Comparison of ENCODE assay signal across 22 mouse cellular contexts in the genomic region with DNA sequence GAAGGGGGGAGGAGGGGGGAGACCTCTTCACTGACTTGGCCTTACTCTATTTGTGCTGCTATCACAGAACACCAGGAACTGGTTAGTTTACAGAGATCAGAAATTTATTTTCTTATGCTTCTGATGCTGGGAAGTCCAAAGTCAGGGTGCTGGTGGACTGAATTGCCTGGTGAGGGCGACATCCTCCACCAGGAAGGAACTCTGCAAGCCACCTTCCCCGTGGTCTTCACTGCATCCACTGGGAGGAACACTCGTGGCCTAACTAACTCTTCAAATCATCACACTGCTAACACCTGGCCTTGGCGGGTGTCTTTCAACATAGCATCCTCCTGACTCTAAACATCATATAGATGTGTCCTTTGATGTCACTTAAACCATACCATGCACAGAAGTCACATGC.
DNase-seq lines count a peak whose midpoint lies in the region; TF ChIP-seq lines count a peak whose summit lies in the region.
"Had no signal": no experiment of that assay in that cellular context is flagged by ENCODE, and none has a peak within 500 bp of the region (broad histone marks: within the 10 kb centered on the region; RNA-seq: fewer than 3 reads in every experiment).

No protein-coding gene starts in this region.

- peak; percentile 44; the same call in 1 of the 2 replicates for TF ChIP-seq CTCF in gastrocnemius, adult 2 months (IDR thresholded peaks at IDR 0.05)
- peak; percentile 41 for TF ChIP-seq CTCF in left cerebral cortex, adult 2 months (IDR thresholded peaks at IDR 0.05)
- peak; percentile 2 for TF ChIP-seq CTCF in C2C12 (IDR thresholded peaks at IDR 0.05; ENCODE audit: control insufficient read depth, insufficient read depth, insufficient read length)

- no peak for DNase-seq in gastrocnemius, adult 2 months
- no peak for DNase-seq in gastrocnemius, postnatal 14 days
- no peak for DNase-seq in left cerebral cortex, adult 2 months (ENCODE audit: extremely low spot score in 1 of 2, low spot score in 2 of 2)
- no peak for DNase-seq in left cerebral cortex, postnatal 10 days (ENCODE audit: extremely low spot score in 1 of 2, low spot score in 2 of 2)
- peak; percentile 45 for DNase-seq in NIH3T3 (ENCODE audit: low read depth)
- DNase-seq in adrenal gland, postnatal 25 days, result no peak
- DNase-seq in kidney, postnatal 4 days, result no peak
- DNase-seq: B cell, adult 2 months; cerebellum, postnatal 10 days; embryo, embryonic 11 days; heart, postnatal 4 days; kidney, adult 2 months; kidney, postnatal 25 days; right cerebral cortex, adult 18-20 months; thymus, postnatal 14 days had no signal

- H3ac ChIP-seq in C2C12 (ENCODE audit: control insufficient read depth, insufficient read length, low read depth), result no peak overlapping the region

- H3K4me3 ChIP-seq in gastrocnemius, adult 2 months, result no peak overlapping the region
- no peak overlapping the region for H3K4me3 ChIP-seq in left cerebral cortex, adult 2 months
- no peak overlapping the region for H3K4me3 ChIP-seq in C2C12 (ENCODE audit: insufficient read depth, poor library complexity, severe bottlenecking)
- H3K4me3 ChIP-seq: heart, embryonic 13.5 days; limb, embryonic 12.5 days; liver, embryonic 15.5 days; neural tube, embryonic 13.5 days had no signal

- no peaks in the 10 kb centered on the region for H3K27me3 ChIP-seq in C2C12 (ENCODE audit: control insufficient read depth, insufficient read depth, insufficient read length)
- H3K27me3 ChIP-seq: heart, embryonic 13.5 days; limb, embryonic 12.5 days; liver, embryonic 15.5 days; neural tube, embryonic 13.5 days had no signal

- peaks cover 37% of the 10 kb centered on the region for H3K79me3 ChIP-seq in C2C12 (ENCODE audit: low read depth)

- H3K36me3 ChIP-seq in C2C12 (ENCODE audit: control insufficient read depth, insufficient read depth), result peaks cover 48% of the 10 kb centered on the region
- H3K36me3 ChIP-seq: G1E; liver, embryonic 15.5 days had no signal

- no peak overlapping the region for H3K27ac ChIP-seq in gastrocnemius, adult 2 months
- H3K27ac ChIP-seq in left cerebral cortex, adult 2 months, result no peak overlapping the region
- H3K27ac ChIP-seq: heart, embryonic 13.5 days; limb, embryonic 12.5 days; liver, embryonic 15.5 days; macrophage; neural tube, embryonic 13.5 days had no signal

- intact Hi-C loops in gastrocnemius, adult 2 months (cut with DNase I), result no loop called here
- intact Hi-C loops in gastrocnemius, postnatal 14 days (cut with DNase I; ENCODE audit: low total_unique reads), result loop anchor here (2.0 to 10.0 kb wide), 2 partner anchors 149 to 263 kb away; no protein-coding TSS in a partner anchor
- intact Hi-C loops in left cerebral cortex, adult 2 months (cut with DNase I), result loop anchor here (5.0 kb wide), 2 partner anchors 191 to 246 kb away; no protein-coding TSS in a partner anchor
- intact Hi-C loops in left cerebral cortex, postnatal 10 days (cut with DNase I), result no loop called here

- H3K79me2 ChIP-seq in C2C12 (ENCODE audit: control insufficient read depth, insufficient read depth), result peaks cover 82% of the 10 kb centered on the region

TF ChIP-seq in C2C12, 6 proteins besides CTCF, POLR2A, EP300 and RAD21:
- TF ChIP-seq USF1 (IDR thresholded peaks at IDR 0.05; ENCODE audit: low read depth) (no peak), CEBPB (IDR thresholded peaks at IDR 0.05; ENCODE audit: low read depth) (no peak), MYOG (IDR thresholded peaks at IDR 0.05; ENCODE audit: control insufficient read depth, extremely low read depth, insufficient read length) (no peak), MAX (IDR thresholded peaks at IDR 0.05) (no peak), MYOD1 (IDR thresholded peaks at IDR 0.05; ENCODE audit: control insufficient read depth, insufficient read length, low read depth) (no peak), FOSL1 (IDR thresholded peaks at IDR 0.05; ENCODE audit: insufficient read depth, low read length, poor library complexity, severe bottlenecking) (no peak)

Comparison
In these comparisons a context has a peak if more than half of its experiments do, and no peak if none do; other contexts are left out.
1. intact Hi-C loops: an anchor here in gastrocnemius, postnatal 14 days (2.0 to 10.0 kb wide) and left cerebral cortex, adult 2 months (5.0 kb wide); none called in gastrocnemius, adult 2 months and left cerebral cortex, postnatal 10 days.